12 mouse cellular contexts compared by ENCODE assay signal in the genomic region with DNA sequence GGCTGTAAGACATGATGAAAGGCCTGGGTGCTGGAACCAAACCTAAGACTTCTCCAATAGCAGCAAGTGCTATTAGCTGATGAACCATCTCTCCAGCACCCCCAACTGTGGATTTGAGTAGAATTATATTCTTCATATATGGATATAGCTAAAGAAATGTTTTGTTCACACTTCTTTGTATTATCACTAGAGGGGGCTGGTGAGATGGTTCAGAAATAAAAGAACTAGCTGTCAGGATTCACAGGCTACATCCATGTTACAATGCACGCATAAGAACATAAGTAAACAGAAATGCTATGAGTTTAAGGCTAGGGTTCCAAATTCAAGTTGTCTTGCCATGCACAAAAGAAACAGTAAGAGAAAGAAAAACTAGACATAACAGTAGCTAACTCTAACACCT. TPM values are rescaled to one million over a fixed set of nuclear protein-coding genes. Genes with fewer than 3 reads are reported as not detected.
A peak's percentile ranks its signal among the peaks of the same experiment; 100 is the strongest.
DNase-seq lines count a peak whose midpoint lies in the region; ATAC-seq and TF ChIP-seq lines count a peak whose summit lies in the region.
"Had no signal": no experiment of that assay in that cellular context is flagged by ENCODE, and none has a peak within 500 bp of the region (broad histone marks: within the 10 kb centered on the region; RNA-seq: fewer than 3 reads in every experiment).

No protein-coding gene starts in this region.

- DNase-seq in heart, postnatal 10 days: peak; percentile 4 to 10
- no peak for DNase-seq in heart, adult 9 months (ENCODE audit: low spot score in 2 of 2)
- DNase-seq in midbrain, embryonic 14.5 days: peak; percentile 71
- DNase-seq in c-Kit-positive CD71-negative TER-119-negative erythroid progenitor cells, embryonic 14.5 days (ENCODE audit: low read depth): peak; percentile 10
- DNase-seq in stomach, postnatal 0 days (ENCODE audit: low spot score): no peak
- no peak for DNase-seq in urinary bladder, adult 2 months (ENCODE audit: low spot score)
- DNase-seq in gastrocnemius, postnatal 10 days: no peak
- DNase-seq: kidney, postnatal 25 days; liver; right cerebral cortex, postnatal 4 days had no signal

- TF ChIP-seq CTCF in stomach, postnatal 0 days (IDR thresholded peaks at IDR 0.05; ENCODE audit: low read depth): peak; percentile 70

- H3K4me2 ChIP-seq in midbrain, embryonic 14.5 days (ENCODE audit: low read length): no peak overlapping the region
- H3K4me2 ChIP-seq in midbrain, embryonic 16.5 days (ENCODE audit: low read length): no peak overlapping the region
- H3K4me2 ChIP-seq in stomach, postnatal 0 days (replicated peaks; ENCODE audit: low read depth): no peak overlapping the region
- H3K4me2 ChIP-seq: heart, embryonic 13.5 days had no signal

- no peak overlapping the region for H3K9ac ChIP-seq in midbrain, embryonic 14.5 days (replicated peaks; ENCODE audit: low read length)
- H3K9ac ChIP-seq in midbrain, embryonic 16.5 days (ENCODE audit: low read depth, low read length): no peak overlapping the region
- no peak overlapping the region for H3K9ac ChIP-seq in stomach, postnatal 0 days (ENCODE audit: low read length)
- H3K9ac ChIP-seq: heart, embryonic 13.5 days had no signal

- H3K4me1 ChIP-seq in midbrain, embryonic 14.5 days (ENCODE audit: control insufficient read depth, insufficient read depth, low read length): no peaks in the 10 kb centered on the region
- no peaks in the 10 kb centered on the region for H3K4me1 ChIP-seq in midbrain, embryonic 16.5 days (ENCODE audit: control insufficient read depth, insufficient read depth, low read length)
- no peaks in the 10 kb centered on the region for H3K4me1 ChIP-seq in stomach, postnatal 0 days (replicated peaks; ENCODE audit: control insufficient read depth, insufficient read depth)
- H3K4me1 ChIP-seq: heart, embryonic 13.5 days had no signal

- H3K36me3 ChIP-seq in midbrain, embryonic 14.5 days (ENCODE audit: control insufficient read depth, insufficient read depth, low read length): peaks cover 87% of the 10 kb centered on the region
- H3K36me3 ChIP-seq in midbrain, embryonic 16.5 days (ENCODE audit: control insufficient read depth, insufficient read depth, low read length): peaks cover 28% of the 10 kb centered on the region
- H3K36me3 ChIP-seq in stomach, postnatal 0 days (ENCODE audit: control insufficient read depth, insufficient read depth, low read length): peaks cover 15% of the 10 kb centered on the region

- no peaks in the 10 kb centered on the region for H3K27me3 ChIP-seq in midbrain, embryonic 14.5 days (ENCODE audit: control insufficient read depth, insufficient read depth, low read length)
- no peaks in the 10 kb centered on the region for H3K27me3 ChIP-seq in midbrain, embryonic 16.5 days (ENCODE audit: control insufficient read depth, insufficient read depth, low read depth, low read length)
- H3K27me3 ChIP-seq in stomach, postnatal 0 days (ENCODE audit: control insufficient read depth, insufficient read depth, low read length): no peaks in the 10 kb centered on the region
- H3K27me3 ChIP-seq: heart, embryonic 13.5 days had no signal

- WGBS in midbrain, embryonic 14.5 days: 83% methylated on average over 1 of the region's 1 CpGs
- WGBS in midbrain, embryonic 16.5 days: 67% methylated on average over 1 of the region's 1 CpGs
- 64% methylated on average over 1 of the region's 1 CpGs for WGBS in stomach, postnatal 0 days

- intact Hi-C loops in heart, postnatal 10 days (cut with DNase I): loop anchor here (2.0 to 5.0 kb wide), 2 partner anchors 97 to 162 kb away; no protein-coding TSS in a partner anchor

- no peak for ATAC-seq in midbrain, embryonic 14.5 days (ENCODE audit: low FRiP score, low TSS enrichment)
- ATAC-seq in midbrain, embryonic 16.5 days: no peak
- ATAC-seq in stomach, postnatal 0 days (ENCODE audit: low FRiP score, low TSS enrichment): no peak

- H3K9me3 ChIP-seq in midbrain, embryonic 14.5 days (ENCODE audit: control insufficient read depth, low read length): no peaks in the 10 kb centered on the region
- no peaks in the 10 kb centered on the region for H3K9me3 ChIP-seq in midbrain, embryonic 16.5 days (replicated peaks; ENCODE audit: control insufficient read depth, low read length, poor library complexity, severe bottlenecking)
- H3K9me3 ChIP-seq in stomach, postnatal 0 days (ENCODE audit: control insufficient read depth, low read length): no peaks in the 10 kb centered on the region
- H3K9me3 ChIP-seq: heart, embryonic 13.5 days had no signal

- no peak overlapping the region for H3K4me3 ChIP-seq in midbrain, embryonic 14.5 days (replicated peaks; ENCODE audit: low read depth, low read length)
- H3K4me3 ChIP-seq in midbrain, embryonic 16.5 days (ENCODE audit: low read depth, low read length): no peak overlapping the region
- H3K4me3 ChIP-seq in stomach, postnatal 0 days (ENCODE audit: low read depth, low read length): no peak overlapping the region
- H3K4me3 ChIP-seq: heart, embryonic 13.5 days had no signal

- no peak for TF ChIP-seq EP300 in stomach, postnatal 0 days (optimal IDR thresholded peaks at IDR 0.05)

- H3K27ac ChIP-seq in midbrain, embryonic 14.5 days (replicated peaks; ENCODE audit: low read depth, low read length): no peak overlapping the region
- no peak overlapping the region for H3K27ac ChIP-seq in midbrain, embryonic 16.5 days (ENCODE audit: low read length)
- no peak overlapping the region for H3K27ac ChIP-seq in stomach, postnatal 0 days (replicated peaks)
- H3K27ac ChIP-seq: heart, embryonic 13.5 days had no signal

RNA-seq across cellular contexts. Expression of a gene that starts 49.5 kb away (rescaled TPM):
- 10 to 100 TPM; 66.2 to 67.4 TPM for total RNA-seq in heart, postnatal 10 days (2021)
- polyA plus RNA-seq in midbrain, embryonic 14.5 days (2014; fragmentation: Nextera tagmentation; extraction: Ambion mirVana): 41.9 and 56.2 TPM in 2 replicates
- 56.4 and 57.6 TPM in 2 replicates for polyA plus RNA-seq in midbrain, embryonic 16.5 days (2015; fragmentation: Nextera tagmentation; extraction: Ambion mirVana)
- 17.9 and 19.5 TPM in 2 replicates for polyA plus RNA-seq in stomach, postnatal 0 days (2015; fragmentation: Nextera tagmentation; extraction: Ambion mirVana)
- polyA plus RNA-seq in urinary bladder, adult 2 months (2012; rRNA removed): 19.0 and 30.8 TPM in 2 replicates
- total RNA-seq in gastrocnemius, postnatal 10 days (2021): 100 to 1,000 TPM; 110 to 113 TPM

Comparison
In these comparisons a context has a peak if more than half of its experiments do, and no peak if none do; other contexts are left out.
1. DNase-seq: peak in heart, postnatal 10 days (2 of 2), midbrain, embryonic 14.5 days (single experiment) and c-Kit-positive CD71-negative TER-119-negative erythroid progenitor cells, embryonic 14.5 days (single experiment); none in heart, adult 9 months (0 of 2), stomach, postnatal 0 days (single experiment), urinary bladder, adult 2 months (single experiment) and gastrocnemius, postnatal 10 days (single experiment).